Mouse (Mus musculus): Measurements from ENCODE around the gene Tns3.

- TF ChIP-seq TAL1 (conservative IDR thresholded peaks at IDR 0.05; ENCODE audit: low read depth, low read length) (no peak), CTCF (IDR thresholded peaks at IDR 0.05; ENCODE audit: low read depth, low read length) (no peak), GATA2 (IDR thresholded peaks at IDR 0.05; ENCODE audit: borderline replicate concordance, low read depth, low read length) (no peak), GATA1 (IDR thresholded peaks at IDR 0.05; ENCODE audit: borderline replicate concordance, low read length) (no peak), POLR2AphosphoS5 (IDR thresholded peaks at IDR 0.05; ENCODE audit: insufficient replicate concordance, low read depth, low read length) (no peak)
Observed at GRCm38 (mm10) chr11:8601411-8601821, 62.9 kb downstream of the Tns3 start.

All from G1E (cell line).